Mouse (Mus musculus): ENCODE data around the gene Dthd1. TPM values are rescaled to one million over a fixed set of nuclear protein-coding genes. Genes with fewer than 3 reads are reported as not detected.
A peak's percentile ranks its signal among the peaks of the same experiment; 100 is the strongest.

Dthd1 gene
- not detected for total RNA-seq (2021)
- long read RNA-seq, experiment 1 = 0 reads
- long read RNA-seq, experiment 2 = 0 reads

- DNase-seq (ENCODE audit: low spot score in 2 of 2) = no peak
Measured at GRCm38 (mm10) chr5:62813402-62814071, at the start of gene Dthd1. Dthd1 (plus strand) TSS chr5:62813823.

GRCm38 (mm10) chr5:62764161-62764560 is 49.5 kb upstream of the Dthd1 start:
- no peak for DNase-seq (ENCODE audit: low spot score in 2 of 2)

- DNase-seq (ENCODE audit: low spot score in 2 of 2) = no peak
Measured at GRCm38 (mm10) chr5:62765459-62765783, 48.2 kb upstream of the Dthd1 start.

GRCm38 (mm10) chr5:62765784-62766701 is 47.6 kb upstream of the Dthd1 start, which contains the start of gene Arap2:
Arap2 (minus strand) TSS chr5:62766159.
- DNase-seq (ENCODE audit: low spot score in 2 of 2) = peak; percentile 6 to 11

GRCm38 (mm10) chr5:62771775-62772599 is 41.6 kb upstream of the Dthd1 start:
- DNase-seq (ENCODE audit: low spot score in 2 of 2) = no peak

- no peak for DNase-seq (ENCODE audit: low spot score in 2 of 2)
Measured at GRCm38 (mm10) chr5:62777804-62778203, 35.8 kb upstream of the Dthd1 start.

- no peak for DNase-seq (ENCODE audit: low spot score in 2 of 2)
Measured at GRCm38 (mm10) chr5:62778682-62779081, 34.9 kb upstream of the Dthd1 start.

GRCm38 (mm10) chr5:62786809-62787208 is 26.8 kb upstream of the Dthd1 start:
- no peak for DNase-seq (ENCODE audit: low spot score in 2 of 2)

GRCm38 (mm10) chr5:62790921-62791564 is 22.6 kb upstream of the Dthd1 start:
- DNase-seq (ENCODE audit: low spot score in 2 of 2) = no peak

GRCm38 (mm10) chr5:62792776-62793175 is 20.8 kb upstream of the Dthd1 start:
- DNase-seq (ENCODE audit: low spot score in 2 of 2) = no peak

- no peak for DNase-seq (ENCODE audit: low spot score in 2 of 2)
Measured at GRCm38 (mm10) chr5:62814072-62814414, 420 bp downstream of the Dthd1 start.

- no peak for DNase-seq (ENCODE audit: low spot score in 2 of 2)
Measured at GRCm38 (mm10) chr5:62815741-62816140, 2.1 kb downstream of the Dthd1 start.

GRCm38 (mm10) chr5:62819567-62819966 is 5.9 kb downstream of the Dthd1 start:
- DNase-seq (ENCODE audit: low spot score in 2 of 2) = no peak

GRCm38 (mm10) chr5:62820363-62821271 is 7.0 kb downstream of the Dthd1 start:
- DNase-seq (ENCODE audit: low spot score in 2 of 2) = no peak

GRCm38 (mm10) chr5:62842955-62843730 is 29.5 kb downstream of the Dthd1 start:
- DNase-seq (ENCODE audit: low spot score in 2 of 2) = no peak

- no peak for DNase-seq (ENCODE audit: low spot score in 2 of 2)
Measured at GRCm38 (mm10) chr5:62846571-62847131, 33.0 kb downstream of the Dthd1 start.

- no peak for DNase-seq (ENCODE audit: low spot score in 2 of 2)
Measured at GRCm38 (mm10) chr5:62851337-62851736, 37.7 kb downstream of the Dthd1 start.

GRCm38 (mm10) chr5:62854361-62854844 is 40.8 kb downstream of the Dthd1 start:
- no peak for DNase-seq (ENCODE audit: low spot score in 2 of 2)

GRCm38 (mm10) chr5:62857502-62857901 is 43.9 kb downstream of the Dthd1 start:
- DNase-seq (ENCODE audit: low spot score in 2 of 2) = no peak
